Mouse (Mus musculus) left cerebral cortex, adult 2 months (tissue): Measurements from ENCODE around the gene Plcxd1. TPM values are rescaled to one million over a fixed set of nuclear protein-coding genes. Genes with fewer than 3 reads are reported as not detected.
"Not testable (repeated sequence)": the region's sequence is repeated elsewhere in the genome, so short reads cannot be mapped to it uniquely, and the experiment has no call there.

ENCODE experiments used
- DNase-seq, 2 experiments: peaks; one replicate each; pipeline ENCODE4 v3.0.0; 2021 to 2022; ENCODE audit warnings: low spot score in 2 of 2, mixed read lengths in 1 of 2; ENCODE audit errors: extremely low spot score in 1 of 2
- H3K27ac ChIP-seq: fragments of 200-600 bp; 2 replicates; pipeline ENCODE4 v1.8.1; 2022
- H3K4me3 ChIP-seq: fragments of 200-600 bp; 2 replicates; pipeline ENCODE4 v1.8.1; 2022
- CTCF ChIP-seq: fragments of 200-600 bp; IDR thresholded peaks from 2 replicates; pipeline ENCODE4 v1.8.1; 2022; ENCODE audit warnings: antibody characterized with exemption, mild to moderate bottlenecking, moderate library complexity
- intact Hi-C: fragments of 180-260 bp; cut with DNase I; formaldehyde crosslinking; loops from one replicate; pipeline ENCODE4 v1.15.1; 2025
- long read RNA-seq, 2 experiments: library from polyadenylated mRNA; stranded (forward); transcript quantifications; one replicate each; pipeline ENCODE4 v2.0.0; 2021; ENCODE audit warnings: borderline mapping rate in 2 of 2
- total RNA-seq, 2 experiments: library from RNA; stranded (reverse); gene quantifications; 2 replicates each; pipeline ENCODE4 v1.2.3; 2021

Plcxd1 gene
- 1 to 10 TPM; 9.3 to 9.5 TPM for total RNA-seq
- long read RNA-seq, experiment 1, partial matches to known transcripts, result 7 of 11 reads
- long read RNA-seq, experiment 1, other reads (novel, unspliced or antisense), result 4 of 11 reads
- long read RNA-seq, experiment 2, partial matches to known transcripts, result 6 of 16 reads
- long read RNA-seq, experiment 2, other reads (novel, unspliced or antisense), result 10 of 16 reads

DNA sequence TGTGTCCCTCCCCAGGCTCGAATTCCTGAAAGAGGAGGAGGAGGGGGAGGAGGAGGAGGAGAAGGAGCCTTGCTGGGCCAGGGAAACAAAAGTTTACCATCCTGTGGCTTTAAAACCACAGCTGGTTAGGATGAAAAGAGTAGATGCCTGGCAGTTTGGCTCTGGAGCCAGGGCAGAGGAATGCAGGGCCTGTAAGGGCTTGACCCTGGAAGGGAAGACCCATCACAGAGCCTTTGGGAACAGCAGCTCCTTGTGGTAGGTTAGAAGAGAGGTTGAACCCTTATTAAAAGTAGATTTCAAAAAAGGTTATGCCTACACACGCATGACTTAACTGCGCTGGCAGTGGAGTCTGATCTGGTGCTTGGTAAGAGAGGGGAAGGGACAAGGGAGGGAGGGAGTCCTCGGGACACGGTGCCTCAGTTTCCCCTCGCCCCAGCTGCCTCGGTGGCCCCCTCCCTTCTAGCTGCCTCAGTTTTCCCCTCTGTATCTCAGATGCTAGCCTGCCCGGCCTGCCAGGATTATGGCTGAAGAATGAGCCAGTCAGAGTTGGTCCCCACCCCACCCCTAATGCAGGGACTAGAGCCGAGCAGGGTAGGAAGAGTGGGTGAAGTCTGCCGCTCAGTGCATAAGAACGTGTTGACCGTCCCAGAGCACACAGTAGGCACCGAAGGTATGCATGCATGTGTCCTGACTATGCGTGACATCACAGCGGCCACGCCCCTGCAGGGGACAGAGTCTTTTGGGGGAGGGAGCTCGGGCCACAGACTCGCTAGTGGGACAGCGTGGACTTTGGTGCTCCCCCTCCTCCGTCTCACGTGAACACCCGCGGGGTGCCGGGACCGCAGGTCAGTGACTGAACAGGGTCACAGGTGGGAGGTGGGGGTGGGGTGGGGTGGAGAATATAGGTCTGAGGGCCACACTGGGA is at the start of gene Plcxd1:
TSS of gene Plcxd1 (plus strand) at position 314 of the 925 bp plus-strand sequence.
- Histone ChIP-seq H3K27ac (peak within 1 kb of the TSS; percentile 91), H3K4me3 (peak within 1 kb of the TSS; percentile 53)
- no peak; the same call in 1 of the 2 replicates for TF ChIP-seq CTCF
- peak in 1 of 2 experiments; percentile 19 for DNase-seq
- intact Hi-C loops, result loop anchor here (10.0 kb wide), 2 partner anchors 105 to 1445 kb away; partner anchors contain the start of gene Zfp932

DNA sequence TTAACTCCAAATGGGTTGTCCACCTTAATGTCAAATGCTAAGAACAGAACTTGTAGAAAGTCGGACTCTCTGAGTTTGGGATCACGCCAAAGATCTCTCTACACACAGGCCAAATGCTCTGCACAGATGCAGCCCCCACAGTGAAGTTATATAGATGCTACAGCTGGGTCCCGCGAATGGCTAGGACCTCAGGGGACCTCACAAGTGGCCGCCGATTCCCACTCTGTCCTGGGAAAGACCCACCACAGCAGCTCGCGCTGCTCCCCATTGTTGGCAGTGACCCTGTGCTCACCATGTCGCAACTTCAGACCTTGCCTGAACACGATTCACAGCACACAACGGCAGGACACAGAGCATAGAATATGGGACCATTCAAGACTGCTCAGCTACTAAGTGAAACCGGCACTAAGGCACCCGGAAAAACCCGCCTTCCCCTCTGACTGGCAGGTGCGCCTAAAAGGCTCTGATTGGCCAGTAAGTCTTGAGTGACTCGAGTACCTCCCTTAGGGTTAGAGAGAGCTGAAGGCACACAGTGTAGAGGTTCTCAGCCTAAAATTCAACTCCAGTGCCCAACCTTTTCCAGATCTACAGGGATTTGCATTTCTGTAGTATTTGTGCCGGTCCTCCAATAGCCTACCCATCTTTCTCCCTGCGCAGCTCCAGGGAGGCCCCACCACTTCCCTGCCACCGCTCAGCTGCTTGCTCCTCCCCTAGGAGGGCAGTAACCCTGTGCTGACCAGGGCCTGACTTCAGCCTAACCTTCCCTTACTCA is 41.9 kb upstream of the Plcxd1 start:
- Histone ChIP-seq H3K4me3 (peak overlapping the region; percentile 72), H3K27ac (peak overlapping the region; percentile 85)
- peak; percentile 73 to 74 for DNase-seq
- TF ChIP-seq CTCF, result no peak
- intact Hi-C loops, result loop anchor here (2.0 to 10.0 kb wide), 3 partner anchors 37 to 77 kb away; partner anchors contain the start of genes Chfr, Gm35315 and Zfp932

DNA sequence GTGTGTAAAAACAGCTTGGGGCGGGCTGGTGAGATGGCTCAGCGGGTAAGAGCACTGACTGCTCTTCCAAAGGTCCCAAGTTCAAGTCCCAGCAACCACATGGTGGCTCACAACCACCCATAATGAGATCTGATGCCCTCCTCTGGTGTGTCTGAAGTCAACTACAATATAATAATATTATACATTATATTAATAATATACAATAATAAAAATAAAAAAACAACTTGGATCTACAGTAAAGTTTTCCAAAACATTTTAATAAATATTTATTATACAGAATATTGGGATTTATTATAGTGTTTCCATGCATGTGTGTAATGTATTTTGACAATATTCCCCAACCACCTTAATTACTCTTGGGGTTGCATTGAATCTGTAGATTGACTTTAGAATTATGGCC is 27.4 kb upstream of the Plcxd1 start, which contains the start of gene Gm17655:
TSS of gene Gm17655 (minus strand) at position 101 of the 400 bp plus-strand sequence.
- H3K4me3 ChIP-seq, H3K27ac ChIP-seq, intact Hi-C loops, DNase-seq: not testable (repeated sequence)

DNA sequence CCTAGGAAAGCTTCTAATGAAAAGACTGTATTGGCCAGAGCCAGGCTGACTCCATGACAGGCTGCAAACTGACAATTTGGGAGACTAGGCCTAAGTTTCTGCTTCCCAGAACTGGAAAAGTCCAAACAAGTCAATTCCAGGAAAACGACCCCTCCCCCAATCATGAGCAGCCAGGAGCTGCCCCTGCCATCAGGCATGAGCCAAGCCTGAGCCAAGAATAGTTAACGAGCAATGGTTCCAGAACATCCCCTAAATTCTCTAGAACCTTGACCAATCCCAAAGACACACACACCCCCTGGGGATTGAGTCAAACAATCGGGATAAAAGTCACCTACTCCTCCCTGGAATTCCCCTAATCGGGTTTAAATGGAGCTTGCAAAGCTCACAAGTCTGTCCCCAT is 16.8 kb upstream of the Plcxd1 start:
- intact Hi-C loops, result no loop called here
- DNase-seq, result no peak
- TF ChIP-seq CTCF, result no peak
- no peak overlapping the region for H3K27ac ChIP-seq
- H3K4me3 ChIP-seq, result no peak overlapping the region

DNA sequence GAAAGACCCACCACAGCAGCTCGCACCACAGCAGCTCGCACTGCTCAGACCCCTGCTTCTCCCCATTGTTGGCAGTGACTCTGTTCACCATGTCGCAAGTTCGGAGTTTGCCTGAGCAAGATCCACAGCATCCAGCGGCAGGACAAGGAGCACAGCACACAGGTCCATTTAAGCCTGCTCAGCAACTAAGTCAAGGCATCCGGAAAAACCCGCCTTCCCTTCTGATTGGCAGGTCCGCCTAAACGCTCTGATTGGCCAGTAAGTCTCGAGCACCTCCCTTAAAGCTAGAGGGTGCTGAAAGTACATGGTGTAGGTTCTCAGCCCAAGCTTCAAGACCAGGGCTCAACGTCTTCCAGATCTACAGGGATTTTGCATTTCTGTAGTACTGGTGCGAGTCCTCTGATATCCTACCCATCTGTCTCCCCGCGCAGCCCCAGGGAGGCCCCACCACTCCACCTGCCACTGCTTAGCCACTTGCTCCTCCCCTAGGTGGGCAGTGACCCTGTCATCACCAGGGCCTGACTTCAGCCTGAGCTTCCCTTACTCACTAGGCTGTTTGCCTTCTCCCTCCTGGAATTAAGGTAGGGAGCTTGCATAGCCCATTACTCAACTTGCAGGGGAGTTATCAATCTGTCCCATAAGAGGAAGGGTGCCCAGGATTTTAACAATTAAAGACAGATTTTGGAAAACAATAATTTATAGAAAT is 13.5 kb upstream of the Plcxd1 start:
- no peak for DNase-seq
- no peak for TF ChIP-seq CTCF
- intact Hi-C loops, result no loop called here
- no peak overlapping the region for H3K27ac ChIP-seq
- no peak overlapping the region for H3K4me3 ChIP-seq

DNA sequence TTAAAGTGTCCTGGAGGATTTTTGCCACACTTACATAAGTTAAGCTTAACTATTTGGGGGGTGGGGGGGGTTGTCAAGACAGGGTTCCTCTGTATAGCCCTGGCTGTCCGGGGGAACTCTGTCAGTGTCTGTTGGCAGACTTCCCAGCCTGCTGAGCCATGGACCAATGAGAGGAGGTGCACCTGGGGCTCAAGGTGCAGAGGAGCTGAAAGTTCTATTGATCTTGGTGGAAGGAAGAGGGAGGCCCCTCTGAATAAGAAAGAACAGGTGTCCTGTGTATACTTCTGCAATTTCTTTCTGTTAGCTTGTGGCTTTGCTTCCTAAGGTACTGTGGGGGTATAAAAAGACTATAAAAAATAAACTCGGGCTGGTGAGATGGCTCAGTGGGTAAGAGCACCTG is 8.2 kb upstream of the Plcxd1 start:
- TF ChIP-seq CTCF, result no peak
- no peak overlapping the region for H3K27ac ChIP-seq
- intact Hi-C loops, result no loop called here
- no peak for DNase-seq
- H3K4me3 ChIP-seq, result no peak overlapping the region

DNA sequence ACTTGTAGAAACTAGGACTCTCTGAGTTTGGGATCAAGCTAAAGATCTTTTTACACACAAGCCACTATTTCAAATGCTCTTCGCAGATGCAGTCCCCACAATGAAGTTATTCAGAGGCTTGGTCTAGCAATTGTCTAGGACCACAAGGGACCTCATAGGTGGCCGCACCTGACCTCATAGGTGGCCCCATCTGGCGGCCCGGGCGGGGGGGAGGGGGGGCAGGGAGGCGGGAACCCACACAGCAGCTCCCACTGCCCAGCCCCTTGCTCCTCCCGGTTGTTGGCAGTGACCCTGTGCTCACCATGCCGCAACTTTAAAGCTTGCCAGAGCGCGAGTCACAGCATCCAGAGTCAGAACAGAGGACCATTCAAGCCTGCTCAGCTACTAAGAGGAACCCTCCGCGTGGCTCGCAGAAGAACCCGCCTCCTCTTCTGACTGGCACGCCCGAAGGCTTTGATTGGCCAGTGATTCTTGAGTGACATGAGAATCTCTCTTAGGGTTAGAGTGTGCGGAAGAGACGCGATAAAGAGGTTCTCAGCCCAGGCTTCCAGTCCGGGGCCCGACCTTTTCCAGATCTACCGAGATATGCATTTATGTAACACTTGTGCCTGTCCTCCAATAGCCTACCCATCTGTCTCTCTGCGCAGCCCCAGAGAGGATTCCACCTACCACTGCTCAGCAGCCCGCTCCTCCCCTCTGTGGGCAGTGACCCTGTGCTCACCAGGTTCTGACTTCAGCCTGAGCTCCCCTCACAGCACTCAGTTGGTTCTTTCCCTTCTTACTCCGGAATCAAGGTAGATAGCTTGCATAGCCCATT is 5.5 kb upstream of the Plcxd1 start, which contains the start of gene Gm35315:
TSS of gene Gm35315 (minus strand) at position 391 of the 817 bp plus-strand sequence.
- TF ChIP-seq CTCF, result no peak
- intact Hi-C loops, result loop anchor here (2.0 kb wide), 1 partner anchor 35 kb away; no protein-coding TSS in a partner anchor
- DNase-seq, result peak; percentile 84 to 88
- Histone ChIP-seq H3K4me3 (peak within 1 kb of the TSS; percentile 64), H3K27ac (peak within 1 kb of the TSS; percentile 94)

DNA sequence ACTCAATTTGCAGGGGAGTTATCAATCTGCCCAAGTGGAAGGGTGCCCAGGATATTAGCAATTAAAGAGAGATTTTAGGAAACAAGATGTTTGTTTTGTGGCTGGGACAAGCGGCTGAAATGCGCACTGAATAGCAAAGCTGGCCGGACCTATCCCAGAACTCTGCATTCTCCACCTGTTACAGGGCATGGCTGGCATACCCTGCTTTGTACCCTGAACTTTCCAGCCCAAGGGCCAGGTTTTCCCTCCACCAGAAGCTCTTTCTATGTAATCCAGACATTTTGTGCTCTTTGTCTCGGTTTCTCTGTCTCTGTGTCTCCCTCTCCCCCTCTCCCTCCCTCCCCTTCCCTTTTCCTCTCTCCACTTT is 4.9 kb upstream of the Plcxd1 start:
- intact Hi-C loops, result loop anchor here (2.0 kb wide), 1 partner anchor 36 kb away; no protein-coding TSS in a partner anchor
- peak overlapping the region; percentile 94 for H3K27ac ChIP-seq

DNA sequence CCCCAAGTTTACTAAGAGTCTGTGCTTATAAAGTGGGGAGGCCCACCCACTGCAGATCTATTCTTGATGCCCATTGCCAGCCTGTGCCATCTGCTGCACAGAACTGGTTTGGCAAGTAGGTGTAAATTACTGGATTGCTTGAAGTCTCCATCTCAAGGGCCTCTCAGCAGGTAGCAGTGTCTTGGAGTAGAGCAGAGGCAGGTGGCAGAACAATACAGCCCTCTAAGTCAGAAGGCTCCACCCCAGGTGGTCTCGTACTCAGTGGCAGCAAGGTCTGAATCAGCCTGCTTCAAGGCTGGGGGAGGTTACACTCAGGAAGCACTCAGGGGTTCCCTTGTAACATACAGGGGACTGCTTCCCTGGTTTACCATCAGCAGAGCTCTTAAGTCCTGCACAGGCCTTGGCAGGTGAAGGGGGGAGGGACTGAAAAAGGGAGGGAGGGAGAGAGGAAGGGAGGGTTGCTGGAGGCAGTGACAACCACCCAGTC is 735 bp upstream of the Plcxd1 start:
- intact Hi-C loops, result no loop called here
- TF ChIP-seq CTCF, result no peak
- DNase-seq, result peak in 1 of 2 experiments; percentile 34
- no peak overlapping the region for H3K4me3 ChIP-seq
- H3K27ac ChIP-seq, result no peak overlapping the region

More for the DNA sequence above, 4.9 kb upstream of the Plcxd1 start:
- no peak for TF ChIP-seq CTCF
- peak overlapping the region; percentile 64 for H3K4me3 ChIP-seq
- no peak for DNase-seq
